Mouse (Mus musculus) macrophage (primary cell): ENCODE data around the gene Hoxb5. TPM values are rescaled to one million over a fixed set of nuclear protein-coding genes. Genes with fewer than 3 reads are reported as not detected.

Source experiments
- H3K27ac ChIP-seq: fragments of 350-480 bp; formaldehyde crosslinking; 2 replicates; pipeline ENCODE4 v1.9.0; 2021
- H3K36me3 ChIP-seq: fragments of 350-480 bp; formaldehyde crosslinking; 2 replicates; pipeline ENCODE4 v1.9.0; 2021; ENCODE audit errors: inconsistent target
- H3K4me3 ChIP-seq: fragments of 350-480 bp; formaldehyde crosslinking; 2 replicates; pipeline ENCODE4 v1.9.0; 2021; ENCODE audit errors: inconsistent target
- H3K79me2 ChIP-seq: fragments of 350-480 bp; formaldehyde crosslinking; 2 replicates; pipeline ENCODE4 v1.9.0; 2021; ENCODE audit errors: inconsistent target
- WGBS: methylation state at CpG from one replicate; pipeline ENCODE4 v1.1.7; 2026; ENCODE audit warnings: inconsistent platforms; ENCODE audit not compliant: missing documents; 5-methylcytosine and 5-hydroxymethylcytosine counted together
- polyA plus RNA-seq: library from polyadenylated mRNA; stranded (reverse); fragments of 250-400 nt; gene quantifications from 3 replicates; pipeline ENCODE4 v1.2.4, GENCODE M21; 2018; ENCODE audit warnings: inconsistent platforms

Gene Hoxb5
- polyA plus RNA-seq, 1 experiment from 2014 or later: not detected

- WGBS: 96% methylated on average over 7 of the region's 7 CpGs
- Histone ChIP-seq H3K4me3 (no peak overlapping the region), H3K79me2 (no peaks in the 10 kb centered on the region), H3K27ac (no peak overlapping the region), H3K36me3 (no peaks in the 10 kb centered on the region)
Observed at GRCm38 (mm10) chr11:96338957-96339855, 36.1 kb downstream of the Hoxb5 start.

GRCm38 (mm10) chr11:96340698-96341365, 37.7 kb downstream of the Hoxb5 start:
- no peak overlapping the region for H3K4me3 ChIP-seq
- no peaks in the 10 kb centered on the region for H3K79me2 ChIP-seq
- H3K36me3 ChIP-seq: no peaks in the 10 kb centered on the region
- WGBS: 18% methylated on average over 33 of the region's 36 CpGs
- H3K27ac ChIP-seq: no peak overlapping the region

- H3K4me3 ChIP-seq: no peak overlapping the region
- WGBS: 90% methylated on average over 40 of the region's 40 CpGs
- H3K36me3 ChIP-seq: no peaks in the 10 kb centered on the region
- H3K27ac ChIP-seq: no peak overlapping the region
- no peaks in the 10 kb centered on the region for H3K79me2 ChIP-seq
Observed at GRCm38 (mm10) chr11:96341701-96342575, 38.8 kb downstream of the Hoxb5 start.

- Histone ChIP-seq H3K4me3 (no peak overlapping the region), H3K36me3 (no peaks in the 10 kb centered on the region), H3K79me2 (no peaks in the 10 kb centered on the region), H3K27ac (no peak overlapping the region)
- WGBS: 73% methylated on average over 4 of the region's 4 CpGs
Observed at GRCm38 (mm10) chr11:96342576-96342930, 39.4 kb downstream of the Hoxb5 start.

GRCm38 (mm10) chr11:96343206-96343745, 40.1 kb downstream of the Hoxb5 start:
- Histone ChIP-seq H3K79me2 (no peaks in the 10 kb centered on the region), H3K27ac (no peak overlapping the region), H3K4me3 (no peak overlapping the region), H3K36me3 (no peaks in the 10 kb centered on the region)
- 95% methylated on average over 2 of the region's 2 CpGs for WGBS

- no peaks in the 10 kb centered on the region for H3K79me2 ChIP-seq
- H3K27ac ChIP-seq: no peak overlapping the region
- 95% methylated on average over 40 of the region's 40 CpGs for WGBS
- H3K4me3 ChIP-seq: no peak overlapping the region
- H3K36me3 ChIP-seq: no peaks in the 10 kb centered on the region
Observed at GRCm38 (mm10) chr11:96344061-96344877, 41.1 kb downstream of the Hoxb5 start.

GRCm38 (mm10) chr11:96344878-96345159, 41.7 kb downstream of the Hoxb5 start:
- Histone ChIP-seq H3K4me3 (no peak overlapping the region), H3K79me2 (no peaks in the 10 kb centered on the region), H3K36me3 (no peaks in the 10 kb centered on the region), H3K27ac (no peak overlapping the region)
- 91% methylated on average over 6 of the region's 6 CpGs for WGBS

GRCm38 (mm10) chr11:96345220-96345892, 42.2 kb downstream of the Hoxb5 start:
- Histone ChIP-seq H3K36me3 (no peaks in the 10 kb centered on the region), H3K4me3 (no peak overlapping the region), H3K79me2 (no peaks in the 10 kb centered on the region), H3K27ac (no peak overlapping the region)
- WGBS: 69% methylated on average over 42 of the region's 56 CpGs

- H3K79me2 ChIP-seq: no peaks in the 10 kb centered on the region
- H3K36me3 ChIP-seq: no peaks in the 10 kb centered on the region
- no peak overlapping the region for H3K27ac ChIP-seq
- WGBS: 80% methylated on average over 34 of the region's 45 CpGs
- H3K4me3 ChIP-seq: no peak overlapping the region
Observed at GRCm38 (mm10) chr11:96345893-96346806, 43.0 kb downstream of the Hoxb5 start.

- WGBS: 100% methylated on average over 5 of the region's 5 CpGs
- Histone ChIP-seq H3K79me2 (no peaks in the 10 kb centered on the region), H3K4me3 (no peak overlapping the region), H3K27ac (no peak overlapping the region), H3K36me3 (no peaks in the 10 kb centered on the region)
Observed at GRCm38 (mm10) chr11:96346916-96347520, 43.9 kb downstream of the Hoxb5 start.

GRCm38 (mm10) chr11:96347717-96348116, 44.6 kb downstream of the Hoxb5 start:
- no peaks in the 10 kb centered on the region for H3K79me2 ChIP-seq
- H3K4me3 ChIP-seq: no peak overlapping the region
- H3K36me3 ChIP-seq: no peaks in the 10 kb centered on the region
- no peak overlapping the region for H3K27ac ChIP-seq
- WGBS: 60% methylated on average over 4 of the region's 4 CpGs

- Histone ChIP-seq H3K27ac (no peak overlapping the region), H3K4me3 (no peak overlapping the region), H3K36me3 (no peaks in the 10 kb centered on the region), H3K79me2 (no peaks in the 10 kb centered on the region)
- 61% methylated on average over 17 of the region's 21 CpGs for WGBS
Observed at GRCm38 (mm10) chr11:96348141-96348928, 45.2 kb downstream of the Hoxb5 start.
